Mouse (Mus musculus): ENCODE data around the gene Terf2ip. TPM values are rescaled to one million over a fixed set of nuclear protein-coding genes. Genes with fewer than 3 reads are reported as not detected.

The Terf2ip gene
- total RNA-seq (2017), result 14.1 and 15.5 TPM in 2 replicates

- peak; percentile 85 for ATAC-seq (replicated peaks; ENCODE audit: low read depth, poor library complexity, severe bottlenecking)
Measured at GRCm38 (mm10) chr8:112010997-112011815, at the start of gene Terf2ip, which contains the start of gene Kars. Terf2ip (plus strand) TSS chr8:112011398. Kars (minus strand) TSS chr8:112011323.

GRCm38 (mm10) chr8:111962589-111962988 is 48.6 kb upstream of the Terf2ip start:
- no peak for ATAC-seq (replicated peaks; ENCODE audit: low read depth, poor library complexity, severe bottlenecking)

- no peak for ATAC-seq (replicated peaks; ENCODE audit: low read depth, poor library complexity, severe bottlenecking)
Measured at GRCm38 (mm10) chr8:111963091-111963490, 48.1 kb upstream of the Terf2ip start.

- no peak for ATAC-seq (replicated peaks; ENCODE audit: low read depth, poor library complexity, severe bottlenecking)
Measured at GRCm38 (mm10) chr8:111963546-111963945, 47.7 kb upstream of the Terf2ip start.

- no peak for ATAC-seq (replicated peaks; ENCODE audit: low read depth, poor library complexity, severe bottlenecking)
Measured at GRCm38 (mm10) chr8:111964351-111964750, 46.8 kb upstream of the Terf2ip start.

- no peak for ATAC-seq (replicated peaks; ENCODE audit: low read depth, poor library complexity, severe bottlenecking)
Measured at GRCm38 (mm10) chr8:111964849-111965561, 46.2 kb upstream of the Terf2ip start.

- peak; percentile 93 for ATAC-seq (replicated peaks; ENCODE audit: low read depth, poor library complexity, severe bottlenecking)
Measured at GRCm38 (mm10) chr8:111967246-111967870, 43.8 kb upstream of the Terf2ip start.

- no peak for ATAC-seq (replicated peaks; ENCODE audit: low read depth, poor library complexity, severe bottlenecking)
Measured at GRCm38 (mm10) chr8:111968541-111968940, 42.7 kb upstream of the Terf2ip start.

GRCm38 (mm10) chr8:111968991-111969390 is 42.2 kb upstream of the Terf2ip start:
- ATAC-seq (replicated peaks; ENCODE audit: low read depth, poor library complexity, severe bottlenecking), result no peak

- no peak for ATAC-seq (replicated peaks; ENCODE audit: low read depth, poor library complexity, severe bottlenecking)
Measured at GRCm38 (mm10) chr8:111974138-111974537, 37.1 kb upstream of the Terf2ip start.

- ATAC-seq (replicated peaks; ENCODE audit: low read depth, poor library complexity, severe bottlenecking), result no peak
Measured at GRCm38 (mm10) chr8:111975706-111976105, 35.5 kb upstream of the Terf2ip start.

- ATAC-seq (replicated peaks; ENCODE audit: low read depth, poor library complexity, severe bottlenecking), result peak; percentile 32
Measured at GRCm38 (mm10) chr8:111976326-111976725, 34.9 kb upstream of the Terf2ip start.

- ATAC-seq (replicated peaks; ENCODE audit: low read depth, poor library complexity, severe bottlenecking), result no peak
Measured at GRCm38 (mm10) chr8:111978147-111978546, 33.1 kb upstream of the Terf2ip start.

GRCm38 (mm10) chr8:111982116-111982515 is 29.1 kb upstream of the Terf2ip start:
- 0 out of 2 replicates have a peak, but pooled peaks have one; percentile 15 for ATAC-seq (replicated peaks; ENCODE audit: low read depth, poor library complexity, severe bottlenecking)

- no peak for ATAC-seq (replicated peaks; ENCODE audit: low read depth, poor library complexity, severe bottlenecking)
Measured at GRCm38 (mm10) chr8:111984511-111984910, 26.7 kb upstream of the Terf2ip start.

GRCm38 (mm10) chr8:111989911-111990310 is 21.3 kb upstream of the Terf2ip start:
- ATAC-seq (replicated peaks; ENCODE audit: low read depth, poor library complexity, severe bottlenecking), result peak; percentile 74

GRCm38 (mm10) chr8:111991278-111991677 is 19.9 kb upstream of the Terf2ip start:
- no peak for ATAC-seq (replicated peaks; ENCODE audit: low read depth, poor library complexity, severe bottlenecking)

- ATAC-seq (replicated peaks; ENCODE audit: low read depth, poor library complexity, severe bottlenecking), result peak; percentile 98
Measured at GRCm38 (mm10) chr8:111992013-111992702, 19.0 kb upstream of the Terf2ip start, which contains the start of gene Adat1. Adat1 (minus strand) TSS chr8:111992302.

- no peak for ATAC-seq (replicated peaks; ENCODE audit: low read depth, poor library complexity, severe bottlenecking)
Measured at GRCm38 (mm10) chr8:111992703-111993039, 18.5 kb upstream of the Terf2ip start.

GRCm38 (mm10) chr8:112004754-112005153 is 6.4 kb upstream of the Terf2ip start:
- ATAC-seq (replicated peaks; ENCODE audit: low read depth, poor library complexity, severe bottlenecking), result no peak
